Mouse (Mus musculus): ENCODE results near the gene Tas2r124. TPM values are rescaled to one million over a fixed set of nuclear protein-coding genes. Genes with fewer than 3 reads are reported as not detected.

Gene Tas2r124
- total RNA-seq (2021) = not detected
- long read RNA-seq, experiment 1 = 0 reads
- long read RNA-seq, experiment 2 = 0 reads

- no peak for DNase-seq (ENCODE audit: low spot score in 2 of 2)
Measured at GRCm38 (mm10) chr6:132754430-132754829, at the start of gene Tas2r124. TSS of gene Tas2r124 (plus strand) at chr6:132754730.

GRCm38 (mm10) chr6:132711828-132712227, 42.7 kb upstream of the Tas2r124 start, which contains the start of gene Tas2r122:
TSS of gene Tas2r122 (minus strand) at chr6:132711928.
- no peak for DNase-seq (ENCODE audit: low spot score in 2 of 2)

- DNase-seq (ENCODE audit: low spot score in 2 of 2) = no peak
Measured at GRCm38 (mm10) chr6:132737935-132738334, 16.6 kb upstream of the Tas2r124 start, which contains the start of gene Tas2r115. TSS of gene Tas2r115 (minus strand) at chr6:132738035.

GRCm38 (mm10) chr6:132750206-132750605, 4.3 kb upstream of the Tas2r124 start:
- DNase-seq (ENCODE audit: low spot score in 2 of 2) = peak in 1 of 2 experiments; percentile 1

GRCm38 (mm10) chr6:132761831-132762230, 7.3 kb downstream of the Tas2r124 start, which contains the start of gene Tas2r102:
TSS of gene Tas2r102 (plus strand) at chr6:132762131.
- no peak for DNase-seq (ENCODE audit: low spot score in 2 of 2)

GRCm38 (mm10) chr6:132778062-132778461, 23.5 kb downstream of the Tas2r124 start, which contains the start of gene Tas2r136:
TSS of gene Tas2r136 (minus strand) at chr6:132778162.
- DNase-seq (ENCODE audit: low spot score in 2 of 2) = no peak

- DNase-seq (ENCODE audit: low spot score in 2 of 2) = no peak
Measured at GRCm38 (mm10) chr6:132795393-132795792, 40.9 kb downstream of the Tas2r124 start.

- DNase-seq (ENCODE audit: low spot score in 2 of 2) = no peak
Measured at GRCm38 (mm10) chr6:132802518-132802917, 48.0 kb downstream of the Tas2r124 start, which contains the start of gene Tas2r117. TSS of gene Tas2r117 (plus strand) at chr6:132802818.

Other genes with a start within 250 kb of the Tas2r124 start
- not detected for gene Prh1, start 184.9 kb upstream of the Tas2r124 start, total RNA-seq (2021)
- gene Prp2, start 158.8 kb upstream of the Tas2r124 start, total RNA-seq (2021) = not detected
- gene A630073D07Rik, start 103.2 kb upstream of the Tas2r124 start, total RNA-seq (2021) = not detected
- gene Tas2r120, start 97.8 kb upstream of the Tas2r124 start, total RNA-seq (2021) = not detected
- gene Tas2r121, start 53.7 kb upstream of the Tas2r124 start, total RNA-seq (2021) = not detected
- gene Tas2r122, start 42.8 kb upstream of the Tas2r124 start, total RNA-seq (2021) = not detected
- not detected for gene Tas2r115, start 16.7 kb upstream of the Tas2r124 start, total RNA-seq (2021)
- not detected for gene Tas2r102, start 7.4 kb downstream of the Tas2r124 start, total RNA-seq (2021)
- gene Tas2r136, start 23.4 kb downstream of the Tas2r124 start, total RNA-seq (2021) = not detected
- gene Tas2r117, start 48.1 kb downstream of the Tas2r124 start, total RNA-seq (2021) = not detected
- not detected for gene Tas2r123, start 92.4 kb downstream of the Tas2r124 start, total RNA-seq (2021)
- not detected for gene Tas2r116, start 100.7 kb downstream of the Tas2r124 start, total RNA-seq (2021)
- not detected for gene Tas2r110, start 113.3 kb downstream of the Tas2r124 start, total RNA-seq (2021)
- gene Tas2r113, start 138.3 kb downstream of the Tas2r124 start, total RNA-seq (2021) = not detected
- not detected for gene Tas2r125, start 154.9 kb downstream of the Tas2r124 start, total RNA-seq (2021)
- gene Tas2r129, start 196.4 kb downstream of the Tas2r124 start, total RNA-seq (2021) = not detected
- not detected for gene Tas2r131, start 203.2 kb downstream of the Tas2r124 start, total RNA-seq (2021)
- not detected for gene Tas2r109, start 226.2 kb downstream of the Tas2r124 start, total RNA-seq (2021)